Mouse (Mus musculus): ENCODE results near the gene Nrp2.

Nrp2 gene

DNA sequence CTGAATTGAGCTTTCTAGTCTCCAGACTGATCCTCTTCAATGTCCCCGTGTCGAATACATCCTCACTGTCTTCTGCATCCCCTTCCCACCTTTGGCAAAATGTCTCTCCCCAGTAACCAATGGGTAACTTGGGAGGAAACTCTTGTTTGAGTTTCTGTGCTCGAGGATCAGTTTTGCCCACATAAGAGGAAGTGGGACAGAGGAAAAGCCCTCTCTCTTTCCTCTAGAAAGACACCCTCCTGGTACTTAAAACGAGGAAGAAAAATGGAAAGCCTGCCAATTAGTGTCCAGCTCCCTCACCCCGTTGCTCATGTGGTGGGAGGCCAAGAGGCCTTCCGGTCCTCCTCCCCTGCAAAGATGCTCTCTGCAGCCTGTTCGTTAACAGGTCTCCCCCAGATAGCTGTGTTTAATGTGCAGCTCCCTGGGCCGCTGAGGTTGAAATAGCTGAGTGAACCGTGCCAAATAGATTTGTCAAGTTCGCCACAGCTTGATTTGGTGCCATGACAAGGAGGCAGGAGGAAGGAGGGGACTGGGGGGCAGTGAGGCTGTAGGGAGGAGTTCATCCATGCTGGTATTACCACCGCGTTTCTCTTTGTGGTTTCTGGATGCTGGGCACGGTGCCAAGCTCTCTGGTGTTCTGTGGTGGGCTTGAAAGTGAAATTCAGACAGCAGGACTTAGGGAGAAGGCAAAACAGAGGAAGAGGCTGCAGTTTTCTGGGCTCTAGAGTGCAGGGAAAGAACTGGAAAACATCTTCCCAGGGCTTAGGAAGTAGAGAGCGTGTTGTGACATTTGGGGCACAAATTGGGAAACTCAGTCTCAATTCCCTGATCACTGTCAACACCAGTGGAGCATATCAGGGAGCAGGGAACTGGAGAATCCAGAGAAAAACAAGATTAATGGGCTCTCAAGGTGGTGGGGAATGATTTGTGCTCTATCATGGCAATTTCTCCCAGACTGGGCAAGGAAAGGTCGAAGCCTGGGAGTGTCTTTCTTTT is 48.2 kb downstream of the Nrp2 start:
- DNase-seq (ENCODE audit: low spot score), result no peak

DNA sequence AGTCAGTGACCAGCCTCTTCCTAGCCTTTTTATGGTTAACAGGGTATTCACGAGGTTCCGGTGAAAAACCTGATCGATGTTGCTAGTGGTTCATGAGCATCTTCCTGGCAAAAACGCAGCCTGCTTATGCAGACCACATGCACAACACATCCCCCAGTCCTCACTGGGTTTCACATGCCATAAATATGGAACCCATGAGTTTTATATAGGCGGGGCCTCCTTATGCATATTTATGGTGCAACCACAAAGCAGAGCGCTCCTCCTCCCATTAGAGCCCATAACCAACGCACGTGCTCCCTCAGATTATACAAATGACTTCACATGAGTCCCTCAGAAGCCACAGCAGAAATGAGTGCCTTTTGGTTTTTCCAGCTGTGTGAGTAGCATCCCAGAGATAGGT is 49.0 kb downstream of the Nrp2 start:
- no peak for DNase-seq (ENCODE audit: low spot score)

- no peak for DNase-seq (ENCODE audit: low spot score)
Measured at GRCm38 (mm10) chr1:62752661-62753333, 49.7 kb downstream of the Nrp2 start.

GRCm38 (mm10) chr1:62754066-62754835 is 51.2 kb downstream of the Nrp2 start:
- DNase-seq (ENCODE audit: low spot score), result no peak

GRCm38 (mm10) chr1:62760086-62760485 is 57.0 kb downstream of the Nrp2 start:
- no peak for DNase-seq (ENCODE audit: low spot score)

- no peak for DNase-seq (ENCODE audit: low spot score)
Measured at GRCm38 (mm10) chr1:62760565-62760964, 57.5 kb downstream of the Nrp2 start.

DNA sequence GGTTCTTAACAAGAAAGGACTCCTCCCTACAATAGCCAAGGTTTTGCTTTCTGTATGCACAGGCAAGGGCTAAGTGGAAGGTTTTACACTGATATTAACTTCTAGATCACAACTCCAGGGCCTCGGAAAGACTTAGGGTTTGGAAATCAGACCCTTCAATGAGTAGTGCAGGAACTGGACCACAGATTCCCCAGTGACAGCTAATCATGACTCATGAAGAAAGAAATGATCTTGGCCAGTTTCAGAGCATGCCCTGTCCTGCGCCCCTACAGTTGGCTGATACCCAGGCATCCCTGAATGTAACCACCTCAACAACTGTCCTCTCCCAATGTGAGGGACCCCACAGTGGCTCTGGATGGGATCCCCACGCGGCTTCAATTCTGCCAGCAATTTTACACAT is 60.7 kb downstream of the Nrp2 start:
- DNase-seq (ENCODE audit: low spot score), result no peak

- no peak for DNase-seq (ENCODE audit: low spot score)
Measured at GRCm38 (mm10) chr1:62765171-62765570, 62.1 kb downstream of the Nrp2 start.

DNA sequence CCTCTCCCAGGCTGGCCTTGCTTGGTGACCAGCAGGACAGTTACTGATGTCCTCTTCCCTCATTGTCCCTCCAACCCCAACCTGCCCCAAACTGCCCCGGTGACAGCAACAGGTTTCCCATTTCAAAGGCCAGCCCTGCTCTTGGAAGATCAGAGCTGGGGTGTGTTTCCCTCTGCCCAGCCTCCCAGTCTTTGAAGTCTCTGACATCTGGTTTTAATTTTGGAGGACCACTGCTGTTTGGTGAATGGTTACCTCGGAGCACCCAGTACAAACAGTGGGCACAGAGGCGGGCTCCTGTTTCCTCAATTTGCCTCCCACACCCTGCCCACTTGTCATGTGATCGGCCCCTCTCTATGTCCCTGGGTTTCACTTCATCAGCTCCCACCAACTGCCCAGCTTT is 63.7 kb downstream of the Nrp2 start:
- DNase-seq (ENCODE audit: low spot score), result no peak

DNA sequence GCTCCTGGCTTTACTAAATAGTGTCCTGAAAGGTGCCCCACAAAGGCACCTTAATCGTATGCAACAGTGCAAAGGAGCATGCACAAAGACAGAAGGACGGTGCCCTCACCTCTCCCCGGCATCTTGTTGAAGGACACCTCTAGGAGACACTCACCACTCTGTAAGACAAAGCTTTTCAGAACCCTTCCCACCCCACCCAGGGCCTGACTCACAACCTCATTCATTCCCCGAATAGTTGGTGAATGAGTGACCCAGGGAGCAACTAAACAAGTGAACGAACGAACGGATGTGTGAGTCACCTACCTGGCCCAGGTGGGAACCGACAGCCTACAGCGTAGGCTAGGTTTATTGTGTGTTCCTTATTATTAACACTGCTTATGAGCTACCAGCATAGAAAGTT is 64.5 kb downstream of the Nrp2 start:
- DNase-seq (ENCODE audit: low spot score), result no peak

DNA sequence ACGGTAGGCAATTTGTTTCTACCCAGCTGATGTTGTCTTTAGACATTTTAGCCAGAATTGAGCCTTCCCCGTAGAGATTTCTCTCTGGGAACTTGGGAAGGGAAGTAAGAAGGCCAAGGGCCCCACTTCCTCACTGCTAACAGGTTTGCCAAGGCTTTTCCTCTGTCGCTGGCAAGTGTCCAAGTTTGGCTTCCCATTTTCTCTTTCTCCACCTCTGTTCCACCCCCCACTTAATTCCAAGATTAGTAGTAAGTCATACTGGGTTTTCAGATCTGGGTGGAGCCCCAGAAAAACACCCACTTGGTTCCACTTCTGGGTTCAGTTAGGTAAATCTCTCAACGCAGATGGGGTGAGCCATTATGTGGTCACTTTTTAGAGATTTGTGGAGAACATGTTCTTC is 67.5 kb downstream of the Nrp2 start:
- DNase-seq (ENCODE audit: low spot score), result no peak

DNA sequence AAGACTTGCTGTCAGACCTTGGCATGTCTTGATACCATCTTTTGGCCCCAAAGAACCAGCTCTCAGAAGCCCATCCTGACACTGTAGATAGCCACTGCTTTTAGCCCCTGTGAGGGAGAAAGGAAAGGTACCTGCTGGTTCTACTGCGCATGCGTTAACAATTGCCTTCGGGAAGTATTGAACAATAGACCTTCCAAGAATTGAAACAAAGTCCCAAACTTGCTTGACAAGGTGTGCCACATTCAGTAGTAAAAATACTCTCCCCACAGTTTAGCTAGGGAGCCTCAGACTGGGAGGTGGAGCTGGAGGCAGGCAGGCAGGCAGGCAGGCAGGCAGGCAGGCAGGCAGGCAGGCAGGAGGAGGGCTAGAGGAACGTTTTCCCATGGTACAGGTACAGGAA is 69.3 kb downstream of the Nrp2 start:
- DNase-seq (ENCODE audit: low spot score), result no peak

DNA sequence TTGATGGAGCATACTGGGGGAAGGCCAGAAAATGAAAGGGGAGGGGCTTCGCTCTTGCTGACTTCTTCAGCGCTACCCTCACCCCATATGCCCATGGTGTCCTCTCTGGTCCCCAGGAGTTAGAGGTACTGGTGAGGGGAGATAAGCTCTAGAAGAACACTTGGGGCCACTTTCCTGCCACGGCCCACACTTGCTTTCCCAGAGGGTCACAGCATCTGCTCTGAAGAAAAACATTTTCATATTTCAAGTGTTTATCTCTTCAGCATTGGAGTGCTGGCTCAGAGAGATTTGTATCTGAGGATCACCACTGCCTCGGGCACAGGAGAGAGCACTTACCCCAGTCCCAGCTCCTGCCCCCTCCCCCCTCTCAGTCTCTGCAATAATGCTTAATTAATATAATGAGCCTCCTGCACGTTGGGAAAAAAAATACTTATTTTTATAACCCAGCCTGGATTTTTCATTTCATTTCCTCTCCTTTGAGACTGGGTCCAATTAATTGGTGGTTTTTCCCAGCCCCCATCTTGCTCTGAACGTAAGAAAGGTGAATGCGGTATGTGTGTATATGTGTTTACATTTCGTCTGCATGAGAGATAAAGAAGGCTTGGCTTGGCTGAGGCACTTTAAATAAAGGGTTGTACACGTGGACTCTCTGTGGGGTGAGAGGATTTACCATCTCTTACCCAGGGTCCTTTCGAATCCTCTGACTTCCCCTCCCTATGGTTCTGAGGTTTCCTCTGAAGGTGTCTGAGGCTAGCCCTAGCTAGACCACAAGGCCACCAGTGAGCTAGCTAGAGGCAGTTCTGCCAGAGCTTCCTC is 70.2 kb downstream of the Nrp2 start:
- no peak for DNase-seq (ENCODE audit: low spot score)

GRCm38 (mm10) chr1:62773921-62774191 is 70.8 kb downstream of the Nrp2 start:
- no peak for DNase-seq (ENCODE audit: low spot score)

DNA sequence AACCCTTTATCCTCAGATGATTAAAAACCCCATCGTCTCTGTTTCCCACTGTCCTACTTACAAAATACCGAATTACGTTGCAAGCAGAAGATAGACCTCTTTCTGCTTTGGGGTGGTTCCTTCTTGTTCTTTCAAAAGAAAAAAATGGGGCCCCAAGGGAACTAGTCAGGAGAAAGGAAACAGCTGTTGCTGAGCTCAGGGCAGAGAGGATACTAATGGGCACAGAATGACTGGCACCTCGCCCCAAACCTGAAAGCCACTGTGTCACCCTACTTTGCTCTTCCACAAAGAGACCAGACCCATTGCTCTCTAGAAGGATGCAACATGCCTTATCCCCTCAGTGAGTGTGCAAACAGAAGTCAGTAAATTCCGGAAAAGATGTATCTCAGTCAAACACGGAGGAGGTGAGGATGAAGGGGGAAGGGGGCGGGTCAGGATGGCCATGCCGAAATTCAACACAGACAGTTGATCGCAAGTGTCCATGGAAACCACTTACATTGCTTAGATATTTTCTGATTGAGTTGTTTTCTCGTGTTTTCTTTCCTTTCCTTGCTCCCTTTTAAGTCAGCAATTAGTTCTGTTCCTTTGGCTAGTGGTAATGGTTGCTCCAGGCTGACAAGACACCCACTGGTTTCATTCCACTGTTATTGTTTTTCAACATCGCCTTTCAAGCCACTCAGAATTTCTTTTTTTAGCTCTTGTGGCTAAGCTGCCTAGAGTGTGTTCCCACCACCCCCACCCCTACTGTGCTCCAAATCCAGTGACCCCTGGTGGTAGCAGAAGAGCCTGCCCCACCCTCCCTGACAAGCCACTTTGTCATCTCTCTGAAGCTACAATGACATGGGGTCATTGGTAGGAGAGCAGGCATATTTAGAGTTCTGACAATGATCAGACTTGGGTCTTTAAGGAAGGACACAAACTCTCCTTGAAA is 71.5 kb downstream of the Nrp2 start:
- no peak for DNase-seq (ENCODE audit: low spot score)

DNA sequence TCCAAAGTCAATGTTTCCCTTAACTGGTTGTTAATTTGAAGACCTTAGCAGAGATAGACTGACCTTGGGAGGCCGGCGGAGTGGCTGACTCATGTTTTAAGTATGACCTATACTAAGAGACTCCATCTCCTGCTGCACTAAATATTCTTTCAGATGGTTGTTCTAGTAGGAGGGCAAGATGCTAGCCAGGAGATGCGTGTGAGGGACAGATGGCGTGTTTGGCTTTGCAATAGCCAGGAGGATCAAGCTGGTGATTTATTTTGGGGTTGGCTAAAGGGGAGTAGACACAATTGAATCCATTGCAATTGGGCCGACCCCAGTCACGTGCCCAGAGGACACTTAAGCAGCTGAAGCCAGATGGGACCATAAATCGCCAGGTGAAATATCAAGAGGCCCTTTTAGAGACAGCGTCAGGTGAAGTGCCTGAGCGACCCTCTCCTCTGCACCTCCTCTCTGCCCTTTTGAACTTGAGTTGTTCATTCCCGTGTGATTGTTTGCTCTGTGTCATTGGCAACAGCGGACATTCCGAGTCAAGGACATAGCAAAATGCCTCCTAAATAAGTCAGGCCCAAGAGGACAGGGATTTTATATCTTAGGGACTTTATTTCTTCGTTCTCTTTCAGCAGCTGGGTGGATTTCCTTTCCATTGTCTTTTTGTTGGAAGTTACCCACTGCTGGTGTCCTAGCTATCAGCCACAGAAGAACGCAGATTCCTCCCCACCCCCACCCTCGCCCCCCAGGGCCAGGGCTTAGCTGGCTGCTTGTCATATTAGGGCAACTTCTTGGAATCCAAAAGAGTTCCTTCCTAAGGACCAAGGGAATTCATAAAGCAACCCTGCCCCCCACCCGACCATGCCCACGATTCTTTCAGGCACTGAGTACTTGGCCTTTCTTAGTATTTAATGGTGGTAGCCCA is 74.5 kb downstream of the Nrp2 start:
- DNase-seq (ENCODE audit: low spot score), result no peak

DNA sequence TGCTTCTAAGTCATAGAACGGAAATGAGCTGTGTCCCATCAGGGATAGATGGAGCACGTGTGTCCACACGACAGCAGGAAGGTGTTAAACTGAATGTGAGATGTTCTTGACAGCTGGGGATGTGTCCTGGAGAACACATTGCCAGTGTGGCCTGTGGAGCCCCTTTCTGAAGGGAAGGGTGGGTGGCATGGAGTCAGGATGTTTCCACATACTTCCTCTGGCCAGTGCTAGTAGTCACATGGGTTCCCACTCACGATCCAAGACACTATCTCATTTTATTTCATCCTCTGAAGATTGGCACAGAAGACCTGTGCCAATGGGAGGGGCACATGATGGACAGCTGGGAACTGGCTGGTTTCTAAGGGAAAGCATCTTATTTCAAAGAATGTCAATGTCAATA is 75.8 kb downstream of the Nrp2 start:
- no peak for DNase-seq (ENCODE audit: low spot score)

- no peak for DNase-seq (ENCODE audit: low spot score)
Measured at GRCm38 (mm10) chr1:62780068-62780761, 77.1 kb downstream of the Nrp2 start.

DNA sequence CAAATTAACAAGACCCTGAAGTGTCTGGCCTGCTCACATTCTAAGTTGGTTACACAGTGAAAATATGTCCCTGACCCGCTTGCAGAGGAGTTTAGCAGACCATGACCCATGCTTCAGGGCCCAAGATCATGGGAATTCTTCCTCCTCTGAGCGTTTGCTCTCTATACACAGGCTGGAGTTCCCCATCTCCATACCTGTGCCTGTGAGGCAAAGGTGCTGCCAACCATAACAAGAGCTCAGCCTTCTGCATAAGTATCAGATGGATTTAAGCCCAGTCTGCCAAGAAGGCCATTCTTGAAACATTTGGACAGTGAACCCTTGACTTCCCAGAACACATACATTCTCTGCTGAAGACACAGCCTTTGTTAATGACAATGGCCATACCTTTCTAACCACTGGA is 79.1 kb downstream of the Nrp2 start:
- no peak for DNase-seq (ENCODE audit: low spot score)

Data from T-cell, adult 2 months (primary cell).